Mouse (Mus musculus): ENCODE results near the gene Adarb1. TPM values are rescaled to one million over a fixed set of nuclear protein-coding genes. Genes with fewer than 3 reads are reported as not detected.
"Not testable (repeated sequence)": the region's sequence is repeated elsewhere in the genome, so short reads cannot be mapped to it uniquely, and the experiment has no call there.

Adarb1 gene
- total RNA-seq, 2 experiments from 2014 or later: 16.7 to 19.7 TPM

- DNase-seq (ENCODE audit: low spot score): no peak
- intact Hi-C loops (cut with DNase I): no loop called here
Observed at GRCm38 (mm10) chr10:77288639-77289195, 129.4 kb downstream of the Adarb1 start.

- DNase-seq (ENCODE audit: low spot score): no peak
- intact Hi-C loops (cut with DNase I): no loop called here
Observed at GRCm38 (mm10) chr10:77287626-77288025, 130.4 kb downstream of the Adarb1 start.

- no peak for DNase-seq (ENCODE audit: low spot score)
- intact Hi-C loops (cut with DNase I): loop anchor here (5.0 kb wide), 2 partner anchors 147 to 282 kb away; no protein-coding TSS in a partner anchor
Observed at GRCm38 (mm10) chr10:77284832-77285231, 133.2 kb downstream of the Adarb1 start.

GRCm38 (mm10) chr10:77282822-77283221 lies 135.2 kb downstream of the Adarb1 start:
- intact Hi-C loops (cut with DNase I): loop anchor here (1.0 to 5.0 kb wide), 4 partner anchors 70 to 284 kb away; no protein-coding TSS in a partner anchor
- no peak for DNase-seq (ENCODE audit: low spot score)

GRCm38 (mm10) chr10:77282085-77282484 lies 136.0 kb downstream of the Adarb1 start:
- not testable (repeated sequence) for DNase-seq (ENCODE audit: low spot score)
- intact Hi-C loops (cut with DNase I): loop anchor here (5.0 kb wide), 2 partner anchors 150 to 285 kb away; no protein-coding TSS in a partner anchor

GRCm38 (mm10) chr10:77273798-77274197 lies 144.3 kb downstream of the Adarb1 start:
- intact Hi-C loops (cut with DNase I): no loop called here
- no peak for DNase-seq (ENCODE audit: low spot score)

GRCm38 (mm10) chr10:77272980-77273730 lies 144.9 kb downstream of the Adarb1 start:
- intact Hi-C loops (cut with DNase I): no loop called here
- no peak for DNase-seq (ENCODE audit: low spot score)

- no peak for DNase-seq (ENCODE audit: low spot score)
- intact Hi-C loops (cut with DNase I): no loop called here
Observed at GRCm38 (mm10) chr10:77269129-77269528, 148.9 kb downstream of the Adarb1 start.

GRCm38 (mm10) chr10:77267027-77267426 lies 151.0 kb downstream of the Adarb1 start:
- DNase-seq (ENCODE audit: low spot score): no peak
- intact Hi-C loops (cut with DNase I): no loop called here

- DNase-seq (ENCODE audit: low spot score): peak; percentile 35
- intact Hi-C loops (cut with DNase I): no loop called here
Observed at GRCm38 (mm10) chr10:77266281-77266680, 151.8 kb downstream of the Adarb1 start.

- intact Hi-C loops (cut with DNase I): no loop called here
- no peak for DNase-seq (ENCODE audit: low spot score)
Observed at GRCm38 (mm10) chr10:77260166-77260875, 157.7 kb downstream of the Adarb1 start.

GRCm38 (mm10) chr10:77258704-77259621 lies 159.1 kb downstream of the Adarb1 start, which contains the start of gene Pofut2:
TSS of gene Pofut2 (plus strand) at chr10:77259218.
- intact Hi-C loops (cut with DNase I): no loop called here
- peak; percentile 90 for DNase-seq (ENCODE audit: low spot score)

- intact Hi-C loops (cut with DNase I): no loop called here
- no peak for DNase-seq (ENCODE audit: low spot score)
Observed at GRCm38 (mm10) chr10:77258041-77258590, 160.0 kb downstream of the Adarb1 start.

GRCm38 (mm10) chr10:77255676-77256075 lies 162.4 kb downstream of the Adarb1 start:
- no peak for DNase-seq (ENCODE audit: low spot score)
- intact Hi-C loops (cut with DNase I): no loop called here

- DNase-seq (ENCODE audit: low spot score): no peak
- intact Hi-C loops (cut with DNase I): no loop called here
Observed at GRCm38 (mm10) chr10:77255231-77255630, 162.8 kb downstream of the Adarb1 start.

- intact Hi-C loops (cut with DNase I): loop anchor here (1.0 to 2.0 kb wide), 2 partner anchors 122 to 418 kb away; no protein-coding TSS in a partner anchor
Observed at GRCm38 (mm10) chr10:77252790-77253189, 165.3 kb downstream of the Adarb1 start.

GRCm38 (mm10) chr10:77251784-77252539 lies 166.1 kb downstream of the Adarb1 start:
- intact Hi-C loops (cut with DNase I): loop anchor here (2.0 kb wide), 2 partner anchors 167 to 417 kb away; no protein-coding TSS in a partner anchor
- peak; percentile 57 for DNase-seq (ENCODE audit: low spot score)

More at GRCm38 (mm10) chr10:77252790-77253189, 165.3 kb downstream of the Adarb1 start:
- DNase-seq (ENCODE audit: low spot score): peak; percentile 44

- intact Hi-C loops (cut with DNase I): loop anchor here (2.0 kb wide), 1 partner anchor 167 kb away; no protein-coding TSS in a partner anchor
- no peak for DNase-seq (ENCODE audit: low spot score)
Observed at GRCm38 (mm10) chr10:77251223-77251783, 166.8 kb downstream of the Adarb1 start.

All from heart, postnatal 25 days (tissue).